Mouse (Mus musculus) lung, postnatal 14 days (tissue): ENCODE measurements around the gene Laptm5.
A peak's percentile ranks its signal among the peaks of the same experiment; 100 is the strongest.

ENCODE experiments used
- DNase-seq: peaks from one replicate; pipeline ENCODE4 v3.0.0; 2021

Laptm5 gene

DNA sequence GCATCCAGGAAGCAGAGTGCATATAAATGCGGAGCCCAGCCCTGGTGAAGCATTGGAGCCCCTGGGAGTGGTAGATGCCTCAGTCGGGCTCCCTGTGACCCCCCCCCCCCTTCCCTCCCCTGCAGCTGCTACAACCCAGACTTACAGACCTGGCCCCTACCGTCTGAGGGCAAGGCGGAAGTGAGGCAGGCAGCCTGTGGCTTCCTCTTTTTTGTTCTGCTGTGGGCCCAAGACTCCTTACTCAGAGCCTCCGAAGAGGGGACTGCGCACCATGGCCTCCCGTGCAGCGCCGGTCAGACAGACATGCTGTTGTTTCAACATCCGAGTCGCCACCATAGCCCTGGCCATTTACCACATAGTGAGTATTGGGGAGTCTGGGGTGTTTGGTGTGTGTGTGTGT lies at the start of gene Laptm5:
Gene Laptm5 (plus strand): TSS at position 49 of the 400 bp plus-strand sequence.
- peak; percentile 37 for DNase-seq

- DNase-seq: no peak
Measured at GRCm38 (mm10) chr4:130865460-130865859, 47.5 kb upstream of the Laptm5 start.

DNA sequence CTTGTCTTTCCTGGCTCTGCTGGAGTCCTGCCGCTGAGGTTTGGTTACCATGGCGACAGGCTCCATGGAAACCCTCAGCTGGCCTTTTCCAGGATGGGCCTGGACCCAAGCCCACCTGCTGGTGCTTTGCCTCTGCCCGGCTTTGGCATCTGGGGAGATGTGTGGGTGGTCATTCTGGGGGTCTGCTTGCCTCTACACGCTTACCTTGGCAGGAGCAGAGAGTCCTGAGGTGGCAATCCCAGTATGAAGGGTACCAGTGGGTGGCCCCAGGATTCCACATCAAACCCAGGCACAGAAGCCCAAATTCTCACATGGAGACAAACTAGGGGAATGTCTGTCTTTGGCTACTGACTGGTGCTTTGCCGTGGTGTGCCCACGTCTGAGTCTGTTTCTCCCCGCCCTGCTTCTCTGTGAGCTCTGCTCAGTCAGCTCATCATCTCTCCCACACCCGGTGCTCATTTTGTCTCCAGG lies 47.0 kb upstream of the Laptm5 start:
- DNase-seq: no peak

DNA sequence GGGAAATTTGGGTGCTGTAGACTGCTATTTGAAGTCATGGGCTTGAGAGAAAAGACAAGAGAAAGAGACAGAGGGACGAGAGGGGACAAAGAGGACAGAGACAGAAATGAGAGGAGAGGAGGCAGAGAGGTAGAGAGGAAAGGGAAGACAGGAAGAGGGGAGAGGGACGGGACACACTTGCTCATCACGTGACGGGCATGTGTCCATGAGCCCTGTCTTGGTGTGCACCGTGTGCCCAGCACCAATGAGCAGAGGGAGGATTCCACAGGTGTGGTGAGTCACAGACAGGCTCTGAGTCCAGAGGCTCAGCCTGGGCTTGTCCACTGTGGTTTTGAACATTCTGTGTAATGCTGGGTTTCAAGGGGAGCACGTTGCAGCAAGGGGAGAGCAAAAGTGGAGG lies 45.0 kb upstream of the Laptm5 start:
- no peak for DNase-seq

DNA sequence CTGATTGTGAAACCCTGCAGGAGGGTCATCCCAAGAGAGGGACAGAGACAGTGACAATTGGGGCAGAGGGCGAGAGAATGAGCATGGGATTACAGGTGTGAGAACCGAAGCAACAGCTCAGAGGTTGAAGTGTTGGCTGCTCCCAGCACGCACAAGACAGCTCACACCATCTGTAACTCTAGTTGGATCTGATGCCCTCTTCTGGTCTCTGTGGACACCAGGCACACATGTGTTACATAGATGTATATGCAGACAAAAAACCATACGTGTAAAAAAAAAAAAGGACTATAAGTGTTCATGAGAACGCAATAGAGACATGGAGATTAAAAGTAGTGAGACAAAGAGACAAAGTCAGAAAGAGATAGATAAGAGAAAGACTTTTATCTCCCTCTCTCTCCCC lies 44.1 kb upstream of the Laptm5 start:
- no peak for DNase-seq

DNA sequence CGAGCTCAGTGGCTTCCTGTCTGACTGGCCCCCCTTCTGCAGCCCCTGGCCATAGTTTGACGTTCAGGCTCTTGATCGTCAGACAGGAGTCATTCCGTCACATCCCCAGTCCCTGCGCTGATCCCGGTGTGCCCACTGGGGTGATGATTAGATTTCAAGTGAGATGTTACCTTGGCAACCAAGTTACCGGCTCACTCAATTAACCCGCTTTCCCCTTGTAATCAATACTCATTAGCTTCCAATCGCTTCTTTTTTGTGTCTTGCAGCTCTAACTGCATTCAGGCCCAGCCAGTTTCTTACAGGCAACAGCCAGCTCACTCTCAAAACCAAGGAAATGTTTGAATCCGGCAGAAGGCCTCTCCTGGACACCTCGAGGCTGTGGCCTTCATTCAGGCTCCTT lies 40.5 kb upstream of the Laptm5 start:
- DNase-seq: no peak

GRCm38 (mm10) chr4:130873440-130873839 lies 39.5 kb upstream of the Laptm5 start:
- DNase-seq: no peak

DNA sequence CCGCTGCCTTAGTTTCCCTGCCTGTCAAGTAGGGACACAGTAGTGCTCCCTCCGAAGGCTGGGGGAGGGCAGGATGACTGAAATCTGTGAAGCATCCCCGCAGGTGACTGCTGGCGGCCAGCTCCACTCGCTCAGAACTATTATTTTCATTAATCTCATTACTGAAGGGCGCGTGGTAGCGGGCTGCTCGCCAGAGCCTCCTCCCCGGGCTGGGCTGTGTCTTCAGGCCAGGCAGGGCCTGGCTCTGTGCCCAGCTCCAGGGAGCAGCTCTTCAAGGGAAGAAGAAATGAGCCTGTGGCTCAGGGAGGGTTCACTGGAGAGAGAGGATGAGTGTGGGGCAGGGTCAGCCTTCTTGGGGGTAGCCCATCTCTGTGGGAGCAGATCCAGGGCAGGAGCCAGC lies 38.3 kb upstream of the Laptm5 start:
- DNase-seq: peak; percentile 82

- DNase-seq: no peak
Measured at GRCm38 (mm10) chr4:130876016-130876726, 36.8 kb upstream of the Laptm5 start.

DNA sequence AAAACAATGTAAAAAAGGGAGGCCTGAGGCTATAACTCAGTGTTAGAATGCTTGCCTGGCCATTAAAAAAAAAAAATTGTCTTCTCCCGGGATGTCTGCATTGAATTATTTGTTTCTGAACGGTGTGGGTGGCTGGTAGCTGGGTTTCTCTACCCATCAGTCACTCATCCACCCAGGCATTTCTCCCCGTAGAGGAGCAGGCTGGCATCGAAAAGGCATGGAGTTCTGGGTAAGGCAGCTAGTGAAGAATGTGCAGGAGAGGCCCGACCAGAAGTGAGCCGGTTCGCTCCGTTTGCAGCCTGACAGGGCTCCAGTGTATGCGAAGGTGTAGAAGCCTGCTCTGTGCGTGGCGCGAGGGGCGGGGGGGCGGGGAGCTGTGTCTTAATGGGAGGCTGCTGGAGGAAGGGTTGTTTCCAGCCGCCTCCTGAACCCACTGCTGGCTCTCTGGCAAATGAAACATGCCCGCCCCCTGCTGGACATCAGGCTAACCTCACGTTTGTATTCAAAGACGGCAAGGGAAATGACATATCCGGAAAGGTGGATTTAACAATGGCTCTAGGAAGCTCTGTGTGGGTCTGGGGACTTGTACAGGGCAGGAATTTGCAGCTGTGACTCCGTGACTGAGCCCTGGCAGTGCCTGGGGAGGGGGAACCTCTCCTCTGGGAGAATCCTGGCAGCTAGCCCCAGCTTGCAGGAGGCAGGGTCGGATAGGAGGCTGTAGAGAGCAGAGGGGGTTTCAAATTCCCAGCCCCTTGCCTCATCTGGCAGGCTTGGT lies 34.5 kb upstream of the Laptm5 start:
- peak; percentile 94 for DNase-seq

- DNase-seq: no peak
Measured at GRCm38 (mm10) chr4:130879048-130879384, 33.9 kb upstream of the Laptm5 start.

DNA sequence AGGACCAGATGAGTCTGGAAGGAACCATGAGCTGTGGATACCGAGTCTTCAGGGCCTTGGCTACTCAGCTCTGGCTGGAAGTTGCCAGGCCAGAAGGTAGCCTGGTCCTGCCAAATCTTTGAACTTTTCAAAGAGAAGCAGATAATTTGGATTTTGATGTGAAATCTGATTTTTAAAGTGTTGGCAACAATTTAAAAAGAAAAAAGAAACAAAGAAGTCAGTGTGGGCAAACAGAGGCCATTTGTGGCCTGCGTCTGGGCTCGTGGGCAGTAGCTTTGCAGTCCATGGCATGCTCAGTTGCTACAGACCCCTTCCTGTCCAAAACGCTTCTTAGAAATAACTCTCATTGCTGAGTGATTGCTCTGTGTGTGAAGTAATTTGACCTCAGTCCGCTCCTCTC lies 31.6 kb upstream of the Laptm5 start:
- DNase-seq: no peak

DNA sequence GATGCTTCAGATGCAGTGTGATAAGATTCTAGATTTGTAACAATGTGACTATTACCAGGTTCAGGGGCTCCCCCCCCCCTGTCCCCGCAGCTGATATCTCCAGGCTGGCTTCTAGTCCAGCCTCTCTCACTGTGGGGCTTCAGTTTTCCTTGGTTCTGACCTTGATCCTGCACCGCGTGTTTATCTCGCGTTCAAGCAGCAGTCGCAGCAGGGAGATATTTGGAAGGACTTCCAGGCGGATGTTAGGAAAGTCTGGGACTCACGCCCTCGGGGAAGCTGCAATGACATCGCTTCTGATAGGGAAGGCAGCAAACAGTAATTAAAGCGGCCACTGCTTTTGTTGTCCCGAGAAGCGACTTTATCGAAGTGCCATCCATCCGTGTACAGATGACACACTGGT lies 30.2 kb upstream of the Laptm5 start:
- no peak for DNase-seq

GRCm38 (mm10) chr4:130883820-130884533 lies 28.9 kb upstream of the Laptm5 start:
- DNase-seq: no peak

DNA sequence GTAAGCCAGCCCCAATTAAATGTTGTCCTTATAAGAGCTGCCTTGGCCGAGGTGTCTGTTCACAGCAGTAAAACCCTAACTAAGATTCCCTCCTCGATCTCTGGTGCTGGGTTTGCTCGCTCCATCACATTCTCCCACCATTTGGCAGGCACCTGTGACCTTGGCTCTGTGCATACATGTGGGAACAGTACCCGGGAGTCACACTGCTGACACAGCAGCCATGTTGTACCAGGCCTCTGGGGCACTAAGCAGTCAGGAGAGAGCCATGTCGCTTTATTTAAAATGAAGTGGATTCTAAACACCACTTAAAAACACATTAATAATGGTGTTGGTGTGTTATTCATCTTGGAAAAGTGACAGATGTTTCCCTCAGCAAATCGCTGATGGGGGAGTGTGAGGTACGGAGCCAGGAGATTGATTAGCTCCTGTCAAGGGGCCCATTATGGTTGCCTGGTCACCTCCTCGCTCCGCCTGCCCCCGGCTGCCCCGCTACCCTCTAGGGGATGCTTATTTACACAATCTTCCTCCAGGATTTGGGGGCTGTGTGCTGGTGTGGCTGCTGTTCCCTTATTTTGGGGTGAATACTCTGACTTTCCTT lies 25.7 kb upstream of the Laptm5 start:
- no peak for DNase-seq

DNA sequence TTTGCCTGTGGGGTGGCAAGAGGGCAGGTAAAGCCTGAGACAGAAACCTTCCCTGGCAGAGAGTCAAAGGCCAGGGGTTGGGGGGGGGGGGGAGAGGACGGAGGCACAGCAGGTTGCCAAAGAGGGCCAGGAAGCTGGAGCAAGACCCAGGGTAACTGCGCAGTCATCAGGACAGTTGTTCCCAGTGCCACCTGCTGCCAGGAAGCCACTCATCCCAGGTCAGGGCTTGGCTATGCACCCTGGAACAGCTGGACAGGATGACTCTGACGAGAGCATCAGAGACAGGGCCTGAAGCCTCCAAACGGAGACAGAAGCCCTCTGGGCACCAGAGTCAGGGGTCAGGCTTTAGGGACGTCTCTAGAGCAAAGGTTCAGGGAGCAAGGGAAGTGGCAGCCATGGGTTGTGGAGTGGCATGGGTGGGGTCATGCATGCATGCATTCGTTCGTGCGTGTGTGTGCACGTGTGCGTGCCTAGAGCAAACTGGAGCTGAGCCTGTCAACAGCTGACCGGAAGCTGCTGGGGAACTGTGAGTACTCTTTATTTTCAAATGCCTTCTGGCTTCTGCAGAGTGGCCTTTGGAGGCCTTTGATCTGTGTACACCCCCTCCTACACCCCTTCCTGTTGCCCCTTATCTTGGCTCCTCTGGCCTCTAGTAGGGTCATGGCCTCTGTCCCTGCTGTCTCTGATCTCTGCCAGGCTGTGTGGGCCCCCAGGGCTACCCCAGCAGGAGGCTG lies 23.0 kb upstream of the Laptm5 start:
- DNase-seq: peak; percentile 17

DNA sequence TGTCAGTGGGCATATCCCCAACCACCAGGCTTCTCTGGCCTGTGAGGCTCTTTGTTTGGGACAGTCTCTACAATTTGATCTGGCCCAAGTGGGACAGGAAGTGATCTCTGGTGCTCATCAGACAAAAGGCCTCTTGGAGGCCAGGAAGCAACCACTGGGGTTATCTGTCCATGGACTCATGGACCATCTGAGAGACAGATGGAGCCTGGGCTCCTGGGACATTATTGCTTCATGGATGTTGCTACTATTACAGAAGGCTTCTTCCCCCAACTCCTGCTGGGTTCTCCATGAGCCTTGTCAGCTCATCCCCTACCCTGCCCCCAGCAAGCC lies 22.4 kb upstream of the Laptm5 start:
- no peak for DNase-seq

- DNase-seq: peak; percentile 75
Measured at GRCm38 (mm10) chr4:130892001-130892587, 20.8 kb upstream of the Laptm5 start.

DNA sequence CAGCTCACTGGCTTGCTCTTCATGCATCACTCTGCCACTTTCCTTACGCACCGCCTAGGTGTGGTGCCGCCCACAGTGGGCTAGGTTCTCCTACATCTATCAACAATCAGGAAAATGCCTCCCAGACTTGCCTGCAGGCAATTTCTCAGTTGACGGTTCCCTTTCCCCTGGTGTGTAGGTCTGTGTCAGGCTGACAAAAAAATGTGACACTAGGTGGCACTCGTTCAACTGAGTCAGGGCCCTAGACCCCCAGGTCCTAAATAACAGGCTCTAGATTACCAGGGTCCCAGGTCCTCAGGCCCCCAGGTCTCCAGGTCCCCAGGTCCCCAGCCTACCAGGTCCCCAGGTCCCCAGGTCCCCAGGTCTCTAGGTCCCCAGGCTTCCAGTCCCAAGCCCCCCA lies 19.2 kb upstream of the Laptm5 start:
- no peak for DNase-seq

DNA sequence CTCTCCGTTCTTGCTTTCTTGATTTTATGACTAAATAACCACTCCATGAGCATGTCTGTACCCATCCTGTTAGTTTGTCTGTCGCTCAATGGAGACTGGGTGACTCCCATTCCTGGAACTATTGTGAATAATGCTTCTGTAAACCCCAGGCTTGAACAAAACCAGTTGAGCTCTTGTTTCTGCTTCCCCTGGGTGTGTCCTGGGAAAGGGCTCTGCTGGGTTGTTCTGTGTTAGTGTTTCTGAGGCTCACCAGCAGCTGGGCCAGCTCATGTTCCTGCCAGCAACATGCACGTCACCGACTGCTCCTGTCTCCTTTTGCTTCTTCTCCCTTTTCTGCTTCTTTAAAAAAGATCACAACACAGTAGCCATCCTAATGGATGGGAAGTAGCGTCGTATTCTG lies 17.2 kb upstream of the Laptm5 start:
- no peak for DNase-seq

GRCm38 (mm10) chr4:130896372-130896771 lies 16.6 kb upstream of the Laptm5 start:
- peak; percentile 60 for DNase-seq

DNA sequence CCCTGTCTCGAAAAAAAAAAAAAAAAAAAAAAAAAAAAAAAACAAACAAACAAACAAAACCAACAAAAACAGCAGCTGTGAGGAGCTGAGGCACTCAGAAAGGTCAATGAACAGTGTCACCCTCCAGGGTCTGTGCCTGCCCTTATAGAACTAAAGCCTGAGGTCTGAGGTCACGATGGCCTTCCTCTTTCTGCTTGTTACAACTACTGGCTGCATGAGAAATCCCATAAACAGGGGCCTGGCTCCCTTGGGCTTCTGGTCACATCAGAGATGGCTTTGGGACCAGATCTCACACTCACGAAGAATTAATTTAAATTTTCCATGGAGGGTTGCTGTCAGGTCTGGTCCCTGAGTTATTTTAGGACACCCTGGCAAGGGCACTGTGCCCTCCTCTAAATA lies 13.5 kb upstream of the Laptm5 start:
- DNase-seq: no peak
